Mouse (Mus musculus) bone marrow macrophage, adult 2 months (primary cell): ENCODE data around the gene Nmrk2. TPM values are rescaled to one million over a fixed set of nuclear protein-coding genes. Genes with fewer than 3 reads are reported as not detected.
A peak's percentile ranks its signal among the peaks of the same experiment; 100 is the strongest.

Experiments
- H3K27ac ChIP-seq: 2 replicates; pipeline ENCODE4 v1.5.1; 2012; ENCODE audit warnings: low read depth, low read length; ENCODE audit not compliant: insufficient read depth
- H3K4me1 ChIP-seq: 2 replicates; pipeline ENCODE4 v1.6.1; 2012; ENCODE audit warnings: low read length; ENCODE audit not compliant: control insufficient read depth, insufficient read depth
- H3K4me3 ChIP-seq: 2 replicates; pipeline ENCODE4 v1.5.1; 2012; ENCODE audit warnings: mild to moderate bottlenecking, low read length, moderate library complexity; ENCODE audit not compliant: insufficient read depth
- CTCF ChIP-seq: IDR thresholded peaks from 2 replicates; pipeline ENCODE4 v1.5.1; 2012; ENCODE audit warnings: low read depth, mild to moderate bottlenecking, low read length, moderate library complexity
- POLR2A ChIP-seq: IDR thresholded peaks from 2 replicates; pipeline ENCODE4 v1.6.1; 2012; ENCODE audit warnings: mild to moderate bottlenecking, low read depth, low read length, borderline replicate concordance
- polyA plus RNA-seq: library from polyadenylated mRNA; stranded (reverse); fragments of >200 nt; gene quantifications from 2 replicates; pipeline ENCODE4 v1.2.4, GENCODE M21; 2012; ENCODE audit not compliant: missing spikeins, insufficient read depth, insufficient read length

Nmrk2 gene
- polyA plus RNA-seq, 1 experiment: not detected

DNA sequence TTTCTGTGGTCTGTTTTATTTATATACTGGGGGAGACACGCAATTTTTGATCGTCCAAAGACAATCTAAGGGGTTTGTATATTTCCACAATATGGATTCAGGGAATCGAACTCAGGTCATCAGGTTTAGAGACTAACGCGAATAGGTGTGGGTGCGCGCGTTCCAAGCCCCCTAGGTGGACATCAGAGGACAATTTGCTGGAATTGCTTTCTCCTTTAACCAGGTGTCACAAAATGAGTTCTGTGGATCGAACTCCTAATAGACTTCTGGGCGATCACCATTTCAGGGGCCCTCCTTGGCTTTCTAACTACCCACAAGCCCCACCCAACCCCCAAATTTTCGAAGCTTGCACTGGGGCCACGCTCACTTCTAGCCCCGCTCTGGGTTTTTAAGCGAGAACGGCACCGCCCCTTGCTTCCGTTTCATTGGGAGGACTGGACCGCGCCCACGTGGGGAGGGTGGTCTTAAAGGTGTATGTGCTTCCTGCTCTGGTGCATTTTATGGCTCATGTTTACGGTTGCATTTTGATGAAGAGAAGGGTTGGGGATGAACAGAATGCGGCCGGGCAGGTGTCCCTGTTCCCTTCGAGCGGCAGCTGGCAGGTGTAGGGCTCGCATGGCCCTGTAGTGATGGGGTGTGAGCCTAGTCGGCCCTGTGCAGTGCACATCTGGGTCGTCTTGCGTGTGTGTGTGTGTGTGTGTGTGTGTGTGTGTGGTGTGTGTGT lies 33.2 kb downstream of the Nmrk2 start:
- Histone ChIP-seq H3K4me3 (peak overlapping the region; percentile 85), H3K27ac (peak overlapping the region; percentile 81), H3K4me1 (peaks cover 10% of the 10 kb centered on the region; the same call in 1 of the 2 replicates)
- no peak for TF ChIP-seq CTCF
- no peak; the same call in 1 of the 2 replicates for TF ChIP-seq POLR2A

DNA sequence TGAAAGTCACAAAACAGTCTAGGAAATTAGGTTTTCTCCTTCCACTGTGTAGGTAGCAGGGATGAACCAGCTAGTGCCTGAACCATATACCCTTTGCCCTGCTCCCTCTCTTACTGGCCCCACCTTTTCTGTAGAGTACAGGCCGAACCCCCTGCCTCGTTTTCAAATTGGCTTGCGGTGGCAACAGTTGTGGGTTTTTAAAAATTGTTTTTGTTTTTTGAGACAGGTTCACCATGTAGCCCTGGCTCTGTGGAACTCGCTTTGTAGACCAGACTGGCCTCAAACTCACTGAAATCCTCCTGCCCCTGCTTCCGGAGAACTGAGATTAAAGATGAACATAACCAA lies 33.8 kb downstream of the Nmrk2 start:
- H3K27ac ChIP-seq: peak overlapping the region; percentile 81
- peaks cover 10% of the 10 kb centered on the region; the same call in 1 of the 2 replicates for H3K4me1 ChIP-seq
- peak overlapping the region; percentile 85 for H3K4me3 ChIP-seq
- TF ChIP-seq CTCF (no peak), POLR2A (no peak)

DNA sequence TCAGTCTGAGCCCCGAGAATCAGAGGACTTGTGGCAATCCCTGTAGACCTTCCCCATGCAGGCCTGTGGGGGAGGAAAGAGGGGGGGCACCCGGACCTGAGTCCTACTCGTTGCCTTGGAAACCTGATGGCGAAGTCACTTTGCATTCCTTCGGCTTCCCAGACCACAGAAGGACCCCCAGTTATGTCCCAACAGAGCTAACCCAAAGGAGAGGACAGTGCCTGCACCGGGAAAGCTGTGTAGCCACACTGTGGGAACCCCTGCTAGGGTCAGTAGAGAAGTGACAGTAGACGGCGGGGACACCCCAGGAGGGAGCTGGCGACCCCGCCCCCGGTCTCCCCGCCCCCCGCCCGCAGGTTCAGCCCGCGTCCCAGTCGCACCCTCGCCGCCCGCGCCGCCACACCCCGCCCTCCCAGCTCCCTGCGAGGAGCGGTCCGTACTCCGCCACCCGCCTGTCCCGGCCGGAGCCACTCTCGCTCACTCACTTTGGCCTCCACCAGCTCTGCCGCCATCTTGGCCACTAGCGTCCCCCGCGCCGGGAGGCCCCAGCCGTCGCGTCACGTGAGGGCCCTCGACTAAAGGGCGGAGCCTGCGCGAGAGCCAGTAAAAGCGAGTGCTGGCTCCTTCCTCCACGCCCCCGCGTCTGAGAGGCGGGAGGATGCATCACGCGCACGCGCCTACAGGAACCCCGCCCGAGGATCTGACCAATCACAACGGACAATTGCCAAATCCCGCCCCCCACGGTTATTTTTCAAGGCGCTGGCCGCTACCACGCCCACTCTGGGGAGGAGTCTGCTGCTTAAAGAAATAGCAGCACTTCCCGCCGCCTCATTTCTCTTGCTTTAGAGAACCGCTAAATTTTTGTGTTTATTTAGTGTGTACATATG lies 34.4 kb downstream of the Nmrk2 start, which contains the start of gene Pias4:
Gene Pias4, minus strand, starts transcription at position 724 of the 887 bp plus-strand sequence.
- Histone ChIP-seq H3K27ac (peak within 1 kb of the TSS; percentile 81), H3K4me3 (peak within 1 kb of the TSS; percentile 92), H3K4me1 (peaks cover 10% of the 10 kb centered on the region)
- no peak for TF ChIP-seq POLR2A
- no peak for TF ChIP-seq CTCF

DNA sequence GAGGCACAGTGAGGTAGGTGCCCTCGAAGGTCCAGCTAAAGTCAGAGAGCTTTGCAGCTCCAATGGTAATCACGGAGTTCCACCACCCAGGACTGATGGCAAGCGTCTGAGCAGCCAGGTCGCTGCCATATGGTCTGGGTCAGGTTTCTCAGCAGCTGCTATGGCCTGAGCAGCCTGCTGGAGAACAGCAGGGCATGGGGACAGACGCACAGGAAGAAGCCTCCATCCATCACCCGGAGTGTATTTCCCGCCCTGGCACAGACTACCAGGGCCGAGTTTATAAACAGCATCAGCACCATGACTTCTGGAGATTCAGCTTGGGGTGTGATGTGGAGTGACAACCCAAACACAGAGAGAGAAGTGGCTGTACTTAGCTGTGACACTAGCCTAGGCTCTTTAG lies 36.7 kb downstream of the Nmrk2 start:
- TF ChIP-seq CTCF (no peak), POLR2A (no peak)
- H3K4me3 ChIP-seq: no peak overlapping the region
- H3K27ac ChIP-seq: no peak overlapping the region
- peaks cover 19% of the 10 kb centered on the region for H3K4me1 ChIP-seq

DNA sequence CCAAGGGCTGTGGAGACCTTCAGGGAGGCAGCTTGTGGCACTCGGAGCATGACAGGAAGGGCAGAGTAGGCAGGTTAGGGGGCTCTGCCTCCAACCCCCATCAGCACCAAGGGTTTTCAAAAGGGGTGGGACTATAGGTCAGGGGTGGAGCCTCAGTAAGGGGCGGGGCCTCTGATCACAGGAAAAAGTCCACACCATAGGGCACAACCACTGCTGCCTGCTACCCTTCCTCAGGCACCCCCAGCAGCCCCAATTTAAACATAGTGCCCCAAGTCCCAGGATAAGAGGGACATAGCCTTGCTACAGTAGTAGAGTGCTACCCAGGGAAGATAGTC lies 39.6 kb downstream of the Nmrk2 start:
- H3K4me3 ChIP-seq: no peak overlapping the region
- no peak overlapping the region for H3K27ac ChIP-seq

DNA sequence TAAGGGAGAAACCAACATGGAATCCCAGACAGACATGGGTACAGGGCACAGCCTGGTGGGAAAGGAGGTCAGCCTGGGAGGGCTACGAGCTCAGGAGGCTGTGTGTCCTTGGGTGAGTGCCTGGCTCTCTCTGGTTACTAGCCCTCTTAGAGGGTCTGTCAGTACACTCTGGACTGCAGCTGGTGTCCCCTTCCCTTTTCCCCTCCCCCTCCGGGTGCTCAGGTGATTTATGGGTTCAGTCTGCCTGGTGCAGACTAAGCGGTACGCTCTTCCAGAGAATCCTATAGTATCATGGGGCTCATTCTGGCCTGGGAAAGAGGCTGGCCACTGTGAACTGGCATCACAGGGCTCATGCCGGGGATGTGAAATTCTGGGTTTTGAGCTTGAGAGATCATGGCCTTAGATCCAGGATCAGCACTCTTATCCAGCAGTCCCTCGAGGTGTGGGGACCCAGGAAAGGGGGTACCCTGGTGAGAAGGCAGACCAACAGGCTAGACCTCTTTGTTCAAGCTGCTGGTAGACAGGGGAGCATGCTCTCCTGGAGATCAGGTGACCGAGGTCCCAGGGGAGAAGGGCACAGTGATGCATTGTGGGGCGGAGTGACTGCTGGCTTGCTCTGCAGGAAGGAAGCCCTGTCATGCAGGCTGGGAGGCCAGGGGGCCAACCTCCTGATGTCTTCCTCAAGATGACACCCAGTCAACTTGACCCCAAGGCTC lies 40.1 kb downstream of the Nmrk2 start:
- Histone ChIP-seq H3K27ac (no peak overlapping the region), H3K4me1 (peaks cover 13% of the 10 kb centered on the region), H3K4me3 (no peak overlapping the region)
- no peak for TF ChIP-seq CTCF
- no peak for TF ChIP-seq POLR2A

More for the DNA sequence above, 39.6 kb downstream of the Nmrk2 start:
- no peak for TF ChIP-seq POLR2A
- no peak for TF ChIP-seq CTCF
- H3K4me1 ChIP-seq: peaks cover 13% of the 10 kb centered on the region

DNA sequence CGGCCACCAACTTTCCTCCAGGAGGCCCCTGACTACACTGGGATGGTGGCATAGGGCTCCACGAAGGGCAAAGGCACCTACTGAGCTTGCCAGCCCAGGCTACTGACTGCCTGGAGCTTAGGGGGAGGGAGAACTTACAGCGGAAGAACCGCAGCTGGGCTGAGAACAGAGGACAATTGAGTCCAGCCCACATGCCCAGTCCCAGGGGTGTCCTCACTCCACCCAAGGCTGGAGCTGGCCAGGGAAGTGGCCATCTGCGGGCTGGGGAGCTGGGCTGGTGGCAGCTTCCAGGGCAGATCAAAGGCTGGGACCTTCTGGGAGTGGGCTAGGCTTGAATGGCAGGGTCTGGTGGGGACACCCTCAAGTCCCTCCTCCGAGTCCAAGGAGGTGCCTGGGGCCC lies 47.1 kb downstream of the Nmrk2 start:
- Histone ChIP-seq H3K4me1 (peaks cover 2% of the 10 kb centered on the region; the same call in 1 of the 2 replicates), H3K4me3 (no peak overlapping the region), H3K27ac (no peak overlapping the region)
- TF ChIP-seq CTCF: no peak
- TF ChIP-seq POLR2A: no peak

DNA sequence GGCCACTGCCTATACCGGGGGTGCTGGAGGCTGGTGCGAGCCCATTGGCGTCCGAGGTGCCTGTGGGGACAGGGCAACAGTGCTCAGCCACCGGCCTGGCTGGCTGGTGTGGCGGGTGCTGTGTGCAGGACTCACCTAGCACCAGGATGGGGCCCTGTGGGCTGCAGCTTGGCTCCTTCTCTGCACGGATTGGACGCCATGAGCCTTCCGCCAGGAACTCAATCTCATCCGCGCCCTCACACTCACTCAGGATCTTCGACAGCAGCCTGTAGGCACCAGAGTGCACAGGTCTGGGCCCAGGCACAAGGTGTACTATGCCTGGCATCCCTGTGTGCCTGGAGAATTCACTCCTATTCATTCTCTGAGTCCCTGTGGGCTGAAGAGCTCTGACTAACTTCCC lies 47.5 kb downstream of the Nmrk2 start:
- Histone ChIP-seq H3K4me1 (peaks cover 2% of the 10 kb centered on the region; the same call in 1 of the 2 replicates), H3K4me3 (no peak overlapping the region), H3K27ac (no peak overlapping the region)
- TF ChIP-seq POLR2A (no peak), CTCF (no peak)

DNA sequence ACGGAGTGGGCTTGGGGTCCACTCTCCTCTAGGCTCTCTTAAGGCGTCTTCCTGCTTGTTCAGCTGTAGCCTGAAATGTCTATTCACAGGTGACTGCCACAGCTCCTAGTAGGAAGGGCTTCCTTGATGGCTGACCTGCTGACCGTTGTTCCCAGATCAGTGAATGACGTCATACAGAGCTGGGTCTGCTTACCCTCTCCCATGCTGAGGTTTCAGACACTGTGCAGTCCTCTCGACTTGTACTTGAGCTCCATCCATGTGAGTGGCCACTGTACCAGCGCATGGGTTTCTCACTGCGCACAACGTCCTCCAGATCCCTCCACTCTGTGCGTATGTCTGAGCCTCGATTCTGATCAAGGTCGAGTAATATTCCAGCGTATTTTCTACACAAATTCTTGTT lies 49.2 kb downstream of the Nmrk2 start:
- H3K4me1 ChIP-seq: peaks cover 2% of the 10 kb centered on the region; the same call in 1 of the 2 replicates
- H3K4me3 ChIP-seq: no peak overlapping the region
- TF ChIP-seq CTCF (no peak), POLR2A (no peak)
- no peak overlapping the region for H3K27ac ChIP-seq
